Mouse (Mus musculus) forebrain, embryonic 16.5 days (tissue): ENCODE data around the gene Olfr1396. TPM values are rescaled to one million over a fixed set of nuclear protein-coding genes. Genes with fewer than 3 reads are reported as not detected.

Source experiments
- ATAC-seq: fragments of 200-750 bp; cut with Nextera tagmentation; 2 replicates; pipeline ENCODE4 v1.8.0; 2017; ENCODE audit warnings: mild to moderate bottlenecking, moderate library complexity
- H3K27ac ChIP-seq: fragments of 300-500 bp; sonication (generic); 2 replicates; pipeline ENCODE4 v1.5.1; 2014; ENCODE audit warnings: low read length, control low read depth
- H3K27me3 ChIP-seq: fragments of 300-500 bp; sonication (generic); replicated peaks from 2 replicates; pipeline ENCODE4 v1.6.1; 2014; ENCODE audit warnings: low read length; ENCODE audit not compliant: control insufficient read depth, insufficient read depth
- H3K36me3 ChIP-seq: fragments of 300-500 bp; sonication (generic); 2 replicates; pipeline ENCODE4 v1.6.1; 2014; ENCODE audit not compliant: control insufficient read depth, insufficient read depth
- H3K4me1 ChIP-seq: fragments of 300-500 bp; sonication (generic); replicated peaks from 2 replicates; pipeline ENCODE4 v1.6.1; 2014; ENCODE audit warnings: low read length; ENCODE audit not compliant: control insufficient read depth, insufficient read depth
- H3K4me2 ChIP-seq: fragments of 300-500 bp; sonication (generic); 2 replicates; pipeline ENCODE4 v1.6.1; 2014; ENCODE audit warnings: mild to moderate bottlenecking, low read length, control low read depth
- H3K4me3 ChIP-seq: fragments of 300-500 bp; sonication (generic); replicated peaks from 2 replicates; pipeline ENCODE4 v1.5.1; 2014; ENCODE audit warnings: mild to moderate bottlenecking, low read length, control low read depth
- H3K9ac ChIP-seq: fragments of 300-500 bp; sonication (generic); replicated peaks from 2 replicates; pipeline ENCODE4 v1.6.1; 2014; ENCODE audit warnings: low read depth, low read length, control low read depth
- H3K9me3 ChIP-seq: fragments of 300-500 bp; sonication (generic); 2 replicates; pipeline ENCODE4 v1.6.1; 2016; ENCODE audit warnings: low read length; ENCODE audit not compliant: control insufficient read depth
- WGBS: fragments of 180-500 bp; shearing (Covaris S2); extraction: QIAGEN DNeasy Blood & Tissue Kit; methylation state at CpG from one replicate; pipeline ENCODE4 v1.1.7; 2014; 5-methylcytosine and 5-hydroxymethylcytosine counted together
- polyA plus RNA-seq: library from polyadenylated mRNA; unstranded; fragments of >200 nt; fragmentation: Nextera tagmentation; extraction: Ambion mirVana; gene quantifications from 2 replicates; pipeline ENCODE4 v1.2.1, GENCODE M21; 2015

Gene Olfr1396
- polyA plus RNA-seq, 1 experiment from 2014 or later = not detected

DNA sequence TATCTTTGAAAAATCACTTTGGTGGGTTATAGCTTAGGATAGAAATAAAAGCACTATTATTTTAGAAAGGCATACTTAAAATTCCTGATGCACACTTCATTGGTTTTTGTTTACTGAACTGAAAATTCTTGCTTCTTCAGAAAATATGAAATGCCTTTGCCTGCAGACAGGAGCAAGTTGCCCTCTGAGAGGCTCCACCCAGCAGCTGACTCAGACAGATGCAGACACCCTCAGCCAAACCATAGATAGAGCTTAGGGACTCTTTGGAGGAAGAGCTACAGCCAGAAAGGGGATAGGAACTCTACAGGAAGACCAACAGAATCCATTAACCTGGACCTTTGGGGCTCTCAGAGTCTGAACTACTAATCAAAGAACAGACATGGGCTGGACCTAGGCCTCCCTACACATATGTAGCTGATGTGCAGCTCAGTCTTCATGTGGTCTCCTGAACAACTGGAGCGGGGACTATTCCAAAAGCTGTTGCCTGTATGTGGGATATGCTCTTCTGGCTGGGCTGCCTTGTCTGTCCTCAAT, 22.6 kb downstream of the Olfr1396 start:
- H3K27ac ChIP-seq = no peak overlapping the region
- ATAC-seq = no peak
- no peaks in the 10 kb centered on the region for H3K36me3 ChIP-seq
- H3K9ac ChIP-seq = no peak overlapping the region
- H3K4me2 ChIP-seq = no peak overlapping the region
- no peak overlapping the region for H3K4me3 ChIP-seq
- 96% methylated on average over 1 of the region's 1 CpGs for WGBS
- no peaks in the 10 kb centered on the region for H3K4me1 ChIP-seq
- H3K9me3 ChIP-seq = no peaks in the 10 kb centered on the region
- no peaks in the 10 kb centered on the region for H3K27me3 ChIP-seq

- Histone ChIP-seq H3K27ac (no peak overlapping the region), H3K9me3 (no peaks in the 10 kb centered on the region), H3K4me3 (no peak overlapping the region), H3K27me3 (no peaks in the 10 kb centered on the region), H3K36me3 (no peaks in the 10 kb centered on the region), H3K4me2 (no peak overlapping the region), H3K9ac (no peak overlapping the region), H3K4me1 (no peaks in the 10 kb centered on the region)
- WGBS = 82% methylated on average over 4 of the region's 4 CpGs
- no peak for ATAC-seq
Observed at GRCm38 (mm10) chr11:49091171-49091570, 23.5 kb downstream of the Olfr1396 start.

GRCm38 (mm10) chr11:49090551-49090950, 24.1 kb downstream of the Olfr1396 start:
- Histone ChIP-seq H3K9ac (no peak overlapping the region), H3K36me3 (no peaks in the 10 kb centered on the region), H3K27me3 (no peaks in the 10 kb centered on the region), H3K27ac (no peak overlapping the region), H3K4me1 (no peaks in the 10 kb centered on the region), H3K9me3 (no peaks in the 10 kb centered on the region), H3K4me3 (no peak overlapping the region), H3K4me2 (no peak overlapping the region)
- no peak for ATAC-seq
- WGBS = 89% methylated on average over 5 of the region's 5 CpGs

GRCm38 (mm10) chr11:49089735-49090507, 24.8 kb downstream of the Olfr1396 start:
- Histone ChIP-seq H3K9me3 (no peaks in the 10 kb centered on the region), H3K4me1 (no peaks in the 10 kb centered on the region), H3K27ac (no peak overlapping the region), H3K27me3 (no peaks in the 10 kb centered on the region), H3K4me2 (no peak overlapping the region), H3K4me3 (no peak overlapping the region), H3K9ac (no peak overlapping the region), H3K36me3 (no peaks in the 10 kb centered on the region)
- no peak for ATAC-seq
- 85% methylated on average over 3 of the region's 3 CpGs for WGBS

DNA sequence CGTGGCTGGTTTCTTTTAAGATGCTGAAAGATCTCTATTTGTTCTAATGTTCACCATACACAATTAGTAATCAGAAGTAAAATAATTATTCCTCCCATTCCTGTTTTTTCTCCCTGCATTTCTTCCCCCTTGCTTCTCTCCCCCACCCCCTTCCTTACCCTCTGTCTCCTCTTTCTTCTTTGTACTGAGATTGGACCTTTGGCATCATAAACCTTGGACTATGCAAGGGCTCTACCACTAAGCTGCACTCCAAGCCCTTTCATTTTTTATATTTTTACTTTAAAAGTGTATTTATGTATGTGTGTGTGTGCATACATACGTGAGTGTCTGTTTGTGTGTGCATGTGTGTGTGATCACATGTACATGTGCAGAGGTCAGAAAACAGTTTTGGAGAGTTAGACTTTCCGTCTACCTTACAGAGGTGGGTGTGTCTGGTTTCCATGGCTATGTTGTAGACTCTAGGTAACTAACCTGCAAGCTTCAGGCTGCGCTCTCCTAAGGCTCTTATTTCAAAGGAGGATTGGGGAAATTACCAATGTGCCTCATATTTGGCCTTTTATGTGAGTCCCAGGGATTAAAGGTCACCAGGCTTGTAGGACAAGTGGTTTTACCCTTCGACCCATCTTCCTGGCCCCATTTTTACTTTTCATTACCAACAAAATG, 25.6 kb downstream of the Olfr1396 start:
- Histone ChIP-seq H3K27me3 (no peaks in the 10 kb centered on the region), H3K4me3 (no peak overlapping the region), H3K9ac (no peak overlapping the region), H3K9me3 (no peaks in the 10 kb centered on the region), H3K4me1 (no peaks in the 10 kb centered on the region), H3K4me2 (no peak overlapping the region), H3K27ac (no peak overlapping the region), H3K36me3 (no peaks in the 10 kb centered on the region)
- ATAC-seq = no peak
- WGBS = 89% methylated on average over 5 of the region's 5 CpGs

- Histone ChIP-seq H3K9me3 (no peaks in the 10 kb centered on the region), H3K9ac (no peak overlapping the region), H3K4me3 (no peak overlapping the region), H3K27ac (no peak overlapping the region), H3K36me3 (no peaks in the 10 kb centered on the region), H3K27me3 (no peaks in the 10 kb centered on the region), H3K4me1 (no peaks in the 10 kb centered on the region), H3K4me2 (no peak overlapping the region)
- ATAC-seq = no peak
- 46% methylated on average over 22 of the region's 22 CpGs for WGBS
Observed at GRCm38 (mm10) chr11:49087830-49088616, 26.7 kb downstream of the Olfr1396 start.

DNA sequence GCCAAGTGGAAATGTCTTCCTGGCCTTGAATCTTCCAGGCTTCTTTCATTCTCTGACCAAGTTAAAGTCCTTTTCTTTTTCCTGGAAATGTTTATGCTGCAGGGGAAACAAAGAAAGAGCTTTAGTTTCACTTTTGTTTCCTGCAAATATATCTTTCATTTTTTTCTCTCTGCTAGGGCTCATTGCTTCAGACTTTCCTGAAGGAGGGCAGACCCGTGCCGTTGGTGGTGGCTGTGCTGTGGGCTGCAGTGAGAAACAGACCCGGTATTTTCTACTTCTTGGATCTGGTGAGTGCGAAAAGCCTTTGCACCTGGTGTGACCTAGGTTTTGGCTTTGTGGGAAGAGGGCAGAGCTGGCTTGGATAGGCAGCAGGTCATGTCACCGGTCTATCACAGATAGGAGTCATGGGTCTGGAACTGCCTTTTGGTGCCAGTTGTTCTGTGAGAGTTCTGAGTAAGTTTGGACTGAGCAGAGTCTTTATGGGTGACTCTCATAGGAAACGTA, 27.8 kb downstream of the Olfr1396 start:
- Histone ChIP-seq H3K36me3 (no peaks in the 10 kb centered on the region), H3K4me1 (no peaks in the 10 kb centered on the region), H3K4me2 (no peak overlapping the region), H3K9me3 (no peaks in the 10 kb centered on the region), H3K9ac (no peak overlapping the region), H3K4me3 (no peak overlapping the region), H3K27ac (no peak overlapping the region), H3K27me3 (no peaks in the 10 kb centered on the region)
- no peak for ATAC-seq
- WGBS = 88% methylated on average over 6 of the region's 6 CpGs

- H3K9me3 ChIP-seq = no peaks in the 10 kb centered on the region
- no peak for ATAC-seq
- no peaks in the 10 kb centered on the region for H3K27me3 ChIP-seq
- H3K9ac ChIP-seq = no peak overlapping the region
- no peak overlapping the region for H3K4me3 ChIP-seq
- H3K4me1 ChIP-seq = no peaks in the 10 kb centered on the region
- 36% methylated on average over 3 of the region's 3 CpGs for WGBS
- no peaks in the 10 kb centered on the region for H3K36me3 ChIP-seq
- no peak overlapping the region for H3K4me2 ChIP-seq
- no peak overlapping the region for H3K27ac ChIP-seq
Observed at GRCm38 (mm10) chr11:49084875-49085274, 29.8 kb downstream of the Olfr1396 start.

- H3K9me3 ChIP-seq = no peaks in the 10 kb centered on the region
- no peaks in the 10 kb centered on the region for H3K27me3 ChIP-seq
- no peak overlapping the region for H3K4me3 ChIP-seq
- ATAC-seq = no peak
- H3K36me3 ChIP-seq = no peaks in the 10 kb centered on the region
- H3K27ac ChIP-seq = no peak overlapping the region
- no peaks in the 10 kb centered on the region for H3K4me1 ChIP-seq
- 81% methylated on average over 1 of the region's 1 CpGs for WGBS
- no peak overlapping the region for H3K4me2 ChIP-seq
- no peak overlapping the region for H3K9ac ChIP-seq
Observed at GRCm38 (mm10) chr11:49084385-49084784, 30.3 kb downstream of the Olfr1396 start.
